11 mouse cellular contexts compared by ENCODE assay signal in genomic region chr12:28773815-28774214, GRCm38 (mm10). TPM values are rescaled to one million over a fixed set of nuclear protein-coding genes. Genes with fewer than 3 reads are reported as not detected.
DNase-seq lines count a peak whose midpoint lies in the region; ATAC-seq and TF ChIP-seq lines count a peak whose summit lies in the region.
"Had no signal": no experiment of that assay in that cellular context is flagged by ENCODE, and none has a peak within 500 bp of the region (broad histone marks: within the 10 kb centered on the region; RNA-seq: fewer than 3 reads in every experiment).

No protein-coding gene starts in this region.

- H3K4me2 ChIP-seq in lung, embryonic 14.5 days, result no peak overlapping the region
- H3K4me2 ChIP-seq: heart, embryonic 13.5 days had no signal

- WGBS in lung, embryonic 14.5 days, result 75% methylated on average over 3 of the region's 3 CpGs

- 0 out of 2 replicates have a peak, but pooled peaks have one; percentile 16 for ATAC-seq in frontal cortex, adult (ENCODE audit: low TSS enrichment)
- no peak for ATAC-seq in lung, embryonic 14.5 days (ENCODE audit: insufficient read depth)
- no peak for ATAC-seq in Patski
- ATAC-seq in megakaryocyte-erythroid progenitor cell, adult 5-6 weeks (replicated peaks; ENCODE audit: low FRiP score, low TSS enrichment, poor library complexity, severe bottlenecking), result 0 out of 2 replicates have a peak, but pooled peaks have one; percentile 43

- DNase-seq in frontal cortex, postnatal 10 days (ENCODE audit: low spot score in 2 of 2), result no peak
- peak; percentile 20 for DNase-seq in lung, embryonic 14.5 days
- DNase-seq in lung, postnatal 36 days, result no peak
- no peak for DNase-seq in Patski (ENCODE audit: low read depth, low spot score)
- DNase-seq in right cerebral cortex, adult 18-20 months, result no peak
- no peak for DNase-seq in gastrocnemius, adult 18-20 months (ENCODE audit: low spot score)
- DNase-seq: adrenal gland, postnatal 14 days had no signal

- no peak overlapping the region for H3K4me3 ChIP-seq in lung, embryonic 14.5 days (ENCODE audit: low read depth, low read length)
- H3K4me3 ChIP-seq: heart, embryonic 13.5 days; limb, embryonic 10.5 days had no signal

- POLR2A ChIA-PET in Patski (lab: Charles Lee), result no interaction called here

- H3K27ac ChIP-seq in lung, embryonic 14.5 days (ENCODE audit: low read depth), result no peak overlapping the region
- H3K27ac ChIP-seq: heart, embryonic 13.5 days; limb, embryonic 10.5 days had no signal

- H3K4me1 ChIP-seq in lung, embryonic 14.5 days (ENCODE audit: insufficient read depth), result no peaks in the 10 kb centered on the region
- H3K4me1 ChIP-seq: limb, embryonic 10.5 days had no signal

- CTCF ChIA-PET in Patski (lab: Charles Lee), result no interaction called here

- no peak overlapping the region for H3K9ac ChIP-seq in lung, embryonic 14.5 days
- H3K9ac ChIP-seq: heart, embryonic 13.5 days had no signal

- H3K27me3 ChIP-seq in lung, embryonic 14.5 days (ENCODE audit: insufficient read depth, low read length), result no peaks in the 10 kb centered on the region
- no peaks in the 10 kb centered on the region for H3K27me3 ChIP-seq in Patski
- H3K27me3 ChIP-seq: heart, embryonic 13.5 days had no signal

- in situ Hi-C loops in Patski (cut with MboI; ENCODE audit: low pct_unique_long_range_greater_than_20kb), result no loop called here

- no peaks in the 10 kb centered on the region for H3K9me3 ChIP-seq in lung, embryonic 14.5 days (ENCODE audit: low read depth, low read length)
- H3K9me3 ChIP-seq: heart, embryonic 13.5 days; limb, embryonic 10.5 days had no signal

- TF ChIP-seq CTCF in lung, embryonic 14.5 days (IDR thresholded peaks at IDR 0.05; ENCODE audit: low read depth), result peak; percentile 49
- TF ChIP-seq CTCF in Patski (IDR thresholded peaks at IDR 0.05), result peak; percentile 18

- no peaks in the 10 kb centered on the region for H3K36me3 ChIP-seq in lung, embryonic 14.5 days (ENCODE audit: insufficient read depth)
- H3K36me3 ChIP-seq: heart, embryonic 13.5 days; limb, embryonic 10.5 days had no signal

RNA-seq across cellular contexts. Expression of gene Eipr1, which starts 22.2 kb away (rescaled TPM):
- 28.5 and 29.4 TPM in 2 replicates for polyA plus RNA-seq in lung, embryonic 14.5 days (2014; fragmentation: Nextera tagmentation; extraction: Ambion mirVana)
- polyA plus RNA-seq in Patski (2021), result 25.6 TPM
- total RNA-seq in megakaryocyte-erythroid progenitor cell, adult 5-6 weeks (2014; fragmentation: Nextera tagmentation), result 19.9 and 30.0 TPM in 2 replicates
- total RNA-seq in megakaryocyte-erythroid progenitor cell, adult 5-6 weeks (2017), result 23.4 and 29.6 TPM in 2 replicates
- total RNA-seq in gastrocnemius, adult 18-20 months (2021), result 1 to 10 TPM; 5.7 to 6.9 TPM

RNA-seq across cellular contexts. Expression of gene Trappc12, which starts 23.5 kb away (rescaled TPM):
- 41.7 and 43.5 TPM in 2 replicates for polyA plus RNA-seq in lung, embryonic 14.5 days (2014; fragmentation: Nextera tagmentation; extraction: Ambion mirVana)
- 25.6 TPM for polyA plus RNA-seq in Patski (2021)
- 49.1 and 67.5 TPM in 2 replicates for total RNA-seq in megakaryocyte-erythroid progenitor cell, adult 5-6 weeks (2014; fragmentation: Nextera tagmentation)
- total RNA-seq in megakaryocyte-erythroid progenitor cell, adult 5-6 weeks (2017), result 58.3 and 64.0 TPM in 2 replicates
- 10 to 100 TPM; 18.0 to 19.7 TPM for total RNA-seq in gastrocnemius, adult 18-20 months (2021)

Comparison
In these comparisons a context has a peak if more than half of its experiments do, and no peak if none do; other contexts are left out.
1. ATAC-seq: peak in frontal cortex, adult (single experiment) and megakaryocyte-erythroid progenitor cell, adult 5-6 weeks (single experiment); none in lung, embryonic 14.5 days (single experiment) and Patski (single experiment).